Mouse (Mus musculus): ENCODE results near the gene Atp10a.

Atp10a gene

DNA sequence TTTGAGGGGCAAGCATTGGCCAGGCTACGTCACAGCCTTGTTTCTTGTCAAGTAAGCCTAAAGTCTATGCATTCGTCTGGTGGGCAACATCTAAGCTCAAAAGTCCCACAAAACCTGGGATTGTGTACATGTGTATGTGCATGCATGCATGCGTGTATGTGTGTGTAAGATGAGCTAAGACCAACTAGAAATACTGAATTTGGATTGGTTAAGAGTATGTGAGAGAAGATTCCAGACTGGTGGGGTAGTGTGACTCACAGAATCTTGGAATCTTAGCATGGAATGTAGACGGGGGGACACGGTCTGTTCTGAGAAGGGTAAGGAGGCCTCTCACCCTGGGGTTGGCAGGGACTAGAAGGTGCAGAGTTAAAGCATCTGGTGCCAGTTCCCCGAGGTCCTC, at the start of gene Atp10a:
Gene Atp10a, plus strand, starts transcription at position 301 of the 400 bp plus-strand sequence.
- no peak for DNase-seq (ENCODE audit: low spot score)

DNA sequence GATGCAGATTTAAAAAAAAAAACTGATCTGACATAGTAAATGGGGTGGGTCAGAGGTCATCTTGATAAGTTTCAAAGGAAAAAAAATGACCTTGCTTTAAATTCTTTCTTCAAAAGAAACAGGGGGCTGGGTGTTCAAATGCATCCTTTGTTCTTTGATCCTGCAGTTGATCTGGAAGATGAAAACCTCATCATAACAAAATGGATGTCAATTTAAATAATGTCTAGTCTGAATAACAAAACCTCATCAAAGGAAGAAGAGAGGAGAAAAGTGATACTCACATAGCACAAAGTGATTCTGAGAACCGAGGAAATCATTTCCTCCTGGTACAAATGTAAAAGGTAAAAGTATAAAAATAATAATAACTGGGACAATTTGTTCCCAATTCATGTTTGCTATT, 37.9 kb upstream of the Atp10a start:
- no peak for DNase-seq (ENCODE audit: low spot score)

DNA sequence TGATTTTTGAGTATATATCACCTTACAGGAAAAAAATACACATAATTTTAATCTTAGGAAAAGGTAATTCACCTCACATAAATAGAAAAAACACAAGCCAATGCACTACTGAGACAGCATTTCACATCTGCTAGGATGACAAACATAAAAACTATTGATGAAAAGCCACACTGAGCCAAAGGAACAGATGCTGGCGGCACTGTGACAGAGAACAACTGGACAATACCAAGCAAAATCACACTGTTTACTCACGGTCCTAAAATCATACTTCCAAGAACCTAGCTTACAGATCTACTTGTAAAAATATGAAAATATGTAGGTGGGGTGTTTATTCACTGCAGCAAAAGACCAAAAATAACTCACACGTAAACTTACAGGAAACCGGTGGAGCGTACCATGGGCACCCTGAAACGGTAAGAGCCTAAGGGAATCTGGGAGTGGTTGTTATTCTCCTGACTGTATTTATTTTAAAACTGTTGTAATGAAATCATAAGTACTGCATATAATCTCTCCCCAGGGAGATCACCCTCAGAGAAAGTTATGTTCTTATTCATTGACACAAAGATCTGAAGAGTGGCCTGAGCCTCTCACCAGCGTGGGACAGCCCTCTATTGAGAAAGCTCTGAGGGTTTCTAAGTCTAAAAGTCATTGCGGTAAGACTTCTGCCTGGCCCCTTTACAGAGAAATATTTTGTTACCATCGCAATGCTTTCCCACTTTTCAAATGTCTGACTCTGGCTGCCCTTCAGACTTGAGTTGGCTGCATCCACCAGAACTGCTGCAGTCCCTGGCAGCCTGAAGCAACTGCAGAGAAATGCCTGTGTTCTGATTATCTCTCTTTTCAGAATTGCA, 29.4 kb upstream of the Atp10a start:
- DNase-seq (ENCODE audit: low spot score) = no peak

DNA sequence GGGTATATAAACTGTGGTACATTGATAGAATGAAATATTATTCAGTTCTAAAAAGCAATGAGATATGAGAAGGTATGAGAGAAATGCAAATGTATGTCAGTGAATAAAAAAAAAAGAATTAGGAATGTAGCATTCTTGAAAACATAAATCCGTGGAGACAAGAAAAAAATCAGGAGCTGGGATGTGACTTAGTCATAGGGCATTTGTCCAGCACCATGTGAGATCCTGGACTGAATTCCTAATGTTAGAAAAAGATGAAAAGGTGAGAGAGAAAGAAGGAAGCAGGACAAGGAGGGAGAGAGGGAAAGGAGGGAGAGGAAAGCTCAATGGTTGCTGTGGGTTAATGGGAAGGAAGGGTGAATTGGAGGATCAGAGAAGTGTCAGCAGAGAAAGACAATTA, 28.6 kb upstream of the Atp10a start:
- DNase-seq (ENCODE audit: low spot score) = no peak

DNA sequence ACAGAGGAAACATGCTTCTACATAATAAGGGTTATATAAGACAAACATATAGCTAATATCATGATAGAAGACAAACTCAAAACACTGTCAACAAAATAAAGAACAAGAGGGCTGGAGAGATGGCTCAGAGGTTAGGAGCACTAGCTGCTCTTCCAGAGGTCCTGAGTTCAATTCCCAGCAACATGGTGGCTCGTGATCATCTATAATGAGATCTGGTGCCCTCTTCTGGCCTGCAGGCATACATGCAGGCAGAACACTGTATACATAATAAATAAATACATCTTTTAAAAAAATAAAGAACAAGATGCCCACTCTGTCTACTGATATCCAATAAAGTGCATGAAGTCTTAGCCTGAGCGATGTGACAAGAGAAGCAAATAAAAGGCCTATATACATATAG, 26.7 kb upstream of the Atp10a start:
- no peak for DNase-seq (ENCODE audit: low spot score)

DNA sequence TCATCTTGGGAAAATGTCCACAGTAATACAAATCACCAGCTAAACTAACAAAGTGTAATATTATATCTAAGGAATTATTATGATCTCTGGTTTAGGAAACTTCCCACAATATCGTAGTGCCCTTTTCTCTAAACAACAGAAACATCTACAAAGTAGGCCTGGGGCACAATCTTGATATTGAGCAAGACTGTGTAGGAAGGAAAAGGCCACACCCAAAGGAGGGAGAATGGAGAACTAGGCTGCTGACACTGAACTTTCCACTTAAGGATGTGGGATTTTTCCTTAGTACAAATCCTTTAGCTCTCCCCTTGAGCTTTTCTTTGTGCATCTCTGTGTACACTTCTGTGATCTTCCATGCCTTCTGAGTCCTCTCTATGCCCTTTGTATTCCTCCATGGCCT, 22.3 kb upstream of the Atp10a start:
- DNase-seq (ENCODE audit: low spot score) = no peak

DNA sequence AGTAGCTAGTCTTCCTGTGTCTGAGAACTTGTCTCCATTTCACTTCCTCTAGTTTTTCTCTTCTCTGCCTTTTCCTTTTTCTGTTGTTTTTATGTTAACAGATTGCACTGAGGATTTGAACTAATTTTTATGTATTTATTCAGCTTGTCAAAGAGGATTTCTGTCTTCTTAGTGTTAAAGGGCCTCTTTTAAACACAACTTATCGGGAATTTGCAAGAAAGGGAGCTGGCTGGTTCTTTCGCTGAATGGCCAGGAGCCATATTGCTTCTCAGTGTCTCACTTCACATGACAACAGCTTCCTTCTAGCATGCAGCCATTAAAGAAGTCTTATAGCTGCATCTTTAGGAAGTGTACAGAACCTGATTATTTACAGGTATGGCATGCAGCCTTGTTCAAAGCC, 16.3 kb upstream of the Atp10a start:
- DNase-seq (ENCODE audit: low spot score) = no peak

DNA sequence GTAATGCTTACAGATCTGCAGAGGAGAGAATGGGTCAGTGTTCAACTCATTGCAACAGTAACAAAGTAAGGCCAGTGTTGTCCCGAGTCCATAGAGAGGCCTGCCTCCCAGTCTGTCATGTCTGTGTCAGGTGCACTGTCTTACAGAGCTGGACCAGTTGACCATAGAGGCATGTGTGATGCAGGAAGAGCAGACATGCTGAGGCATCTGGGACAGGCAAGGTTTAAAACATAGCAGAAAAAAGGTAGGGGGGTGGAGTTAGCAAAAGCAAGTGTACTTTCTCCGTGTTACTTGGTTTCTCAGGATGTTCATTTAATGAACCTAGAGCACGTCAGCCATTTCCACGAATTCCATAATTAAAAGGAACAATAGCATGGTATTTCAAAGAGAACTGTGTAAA, 15.5 kb upstream of the Atp10a start:
- no peak for DNase-seq (ENCODE audit: low spot score)

DNA sequence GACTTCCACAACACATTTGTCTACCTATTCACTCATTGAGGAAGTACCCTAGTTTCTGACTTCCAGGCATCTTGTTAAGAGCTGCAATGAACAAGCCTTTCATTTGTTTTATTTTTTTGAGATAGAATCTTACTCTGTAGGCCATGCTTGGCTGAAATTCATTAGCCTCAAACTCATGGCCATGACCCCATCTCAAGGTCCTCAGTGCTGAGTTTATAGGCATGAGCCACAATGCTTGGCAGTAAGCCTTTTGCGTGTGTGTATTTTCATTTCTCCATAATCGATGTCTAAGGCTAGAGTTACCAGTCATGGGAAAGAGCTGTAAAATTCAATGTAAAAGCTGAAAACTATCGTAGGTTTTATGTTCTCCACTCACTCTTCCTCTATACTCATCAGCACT, 14.1 kb upstream of the Atp10a start:
- no peak for DNase-seq (ENCODE audit: low spot score)

DNA sequence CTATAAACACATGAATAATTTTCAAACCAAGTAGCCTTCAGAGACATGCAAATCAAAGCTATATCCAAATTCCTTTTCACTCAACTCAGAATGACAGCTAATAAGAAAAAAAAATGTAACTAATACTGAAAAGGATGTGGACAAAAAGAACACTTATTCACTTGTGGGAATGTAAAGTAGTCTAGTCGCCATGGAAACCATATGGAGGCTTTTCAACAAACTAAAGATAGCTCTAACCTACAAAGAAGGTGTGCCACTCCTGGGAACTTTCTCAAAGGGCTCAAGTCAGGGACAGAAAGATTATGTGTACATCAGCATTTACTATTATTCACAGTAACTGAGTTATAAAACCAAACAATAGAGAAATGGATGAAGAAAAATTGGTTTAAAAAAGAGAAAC, 8.6 kb upstream of the Atp10a start:
- no peak for DNase-seq (ENCODE audit: low spot score)

DNA sequence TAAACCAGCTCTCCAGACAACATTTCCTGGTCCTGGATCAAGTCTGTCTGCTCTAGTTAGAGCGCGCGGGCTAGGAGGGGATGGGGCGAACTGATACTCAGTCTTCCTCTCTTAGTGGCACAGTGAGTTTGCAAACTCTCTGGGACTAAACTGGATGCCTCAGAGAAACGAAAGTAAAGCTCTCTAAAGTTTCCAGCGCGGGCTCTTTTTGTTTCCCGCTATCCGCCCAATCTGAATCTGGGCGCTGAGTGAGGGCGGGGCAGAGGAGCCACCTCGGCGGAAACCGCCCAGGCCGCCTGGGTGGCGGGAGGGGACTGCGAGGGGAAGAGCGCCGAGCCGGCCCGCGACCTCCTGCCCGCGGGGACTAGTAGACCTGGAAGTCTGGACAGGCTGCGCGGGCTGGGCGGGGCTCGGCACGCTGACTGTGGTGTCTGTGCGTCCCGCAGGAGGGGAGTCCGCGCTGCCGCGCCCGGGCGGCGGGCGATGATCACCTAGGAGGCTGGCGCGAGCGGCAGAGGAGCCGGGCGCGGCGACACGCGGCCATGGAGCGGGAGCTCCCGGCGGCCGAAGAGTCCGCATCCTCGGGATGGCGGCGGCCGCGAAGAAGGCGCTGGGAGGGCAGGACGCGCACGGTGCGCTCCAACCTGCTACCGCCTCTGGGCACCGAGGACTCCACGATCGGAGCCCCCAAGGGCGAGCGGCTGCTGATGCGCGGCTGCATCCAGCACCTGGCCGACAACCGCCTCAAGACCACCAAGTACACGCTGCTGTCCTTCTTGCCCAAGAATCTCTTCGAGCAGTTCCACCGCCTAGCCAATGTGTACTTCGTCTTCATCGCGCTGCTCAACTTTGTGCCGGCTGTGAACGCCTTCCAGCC, 2.2 kb downstream of the Atp10a start:
- DNase-seq (ENCODE audit: low spot score) = peak; percentile 12

DNA sequence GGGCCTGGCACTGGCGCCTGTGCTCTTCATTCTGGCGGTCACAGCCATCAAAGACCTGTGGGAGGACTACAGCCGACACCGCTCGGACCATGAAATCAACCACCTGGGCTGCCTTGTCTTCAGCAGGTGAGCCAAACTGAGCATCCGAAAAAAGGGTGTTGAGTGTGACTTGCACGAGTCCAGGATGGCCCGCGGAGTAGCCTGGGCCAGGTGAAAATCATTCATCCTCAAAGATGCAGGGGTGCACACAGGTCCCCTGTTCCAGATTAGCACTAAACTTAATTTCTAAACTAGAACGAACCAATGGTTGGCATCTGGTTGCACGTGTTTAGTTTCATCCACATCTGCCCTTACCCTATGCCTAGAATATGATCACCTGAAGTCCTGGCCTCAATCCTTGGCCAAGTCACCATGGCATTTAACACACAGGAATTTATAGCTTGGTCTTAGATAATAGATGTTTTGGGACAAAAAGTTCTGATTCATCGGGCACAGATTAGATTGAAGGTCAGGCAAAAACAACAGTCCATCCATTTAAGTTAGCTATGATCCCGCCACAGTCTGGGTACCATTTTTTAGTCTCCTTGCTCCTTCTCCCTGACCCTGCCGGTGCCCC, 2.9 kb downstream of the Atp10a start:
- DNase-seq (ENCODE audit: low spot score) = no peak

DNA sequence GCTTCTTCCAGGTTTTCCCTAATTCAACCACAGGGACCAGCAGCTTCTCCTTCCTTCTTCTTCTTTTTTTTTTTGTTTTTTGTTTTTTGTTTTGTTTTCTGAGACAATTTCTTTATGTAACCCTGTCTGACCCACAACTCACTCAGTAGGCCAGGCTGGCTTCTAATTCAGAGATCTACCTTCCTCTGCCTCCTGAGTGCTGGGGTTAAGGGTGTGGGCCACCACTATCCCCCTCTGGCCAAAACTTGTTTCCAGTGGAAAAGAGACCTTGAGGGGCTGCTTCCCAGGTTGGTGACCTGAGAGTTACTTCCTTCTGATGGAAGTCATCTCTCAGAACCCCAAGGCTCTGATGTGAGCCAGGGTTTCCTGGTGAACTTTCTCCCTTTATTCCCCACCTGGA, 4.1 kb downstream of the Atp10a start:
- DNase-seq (ENCODE audit: low spot score) = no peak

DNA sequence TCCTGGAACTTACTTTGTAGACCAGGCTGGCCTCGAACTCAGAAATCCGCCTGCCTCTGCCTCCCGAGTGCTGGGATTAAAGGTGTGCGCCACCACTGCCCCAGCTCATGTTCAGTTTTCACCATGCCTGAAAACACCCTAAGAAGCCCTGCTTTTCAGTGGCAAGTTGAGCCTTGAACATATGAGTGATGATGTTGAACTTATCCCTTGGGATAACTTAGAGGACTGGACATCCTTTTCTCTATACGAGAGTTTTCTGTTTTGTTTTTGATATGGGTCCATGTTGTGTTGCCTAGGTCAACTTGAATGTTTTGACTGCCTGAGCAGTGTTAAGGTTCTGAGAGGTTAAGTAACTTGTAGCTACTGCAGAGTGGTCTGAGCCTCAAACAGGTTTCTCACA, 4.7 kb downstream of the Atp10a start:
- DNase-seq (ENCODE audit: low spot score) = no peak

DNA sequence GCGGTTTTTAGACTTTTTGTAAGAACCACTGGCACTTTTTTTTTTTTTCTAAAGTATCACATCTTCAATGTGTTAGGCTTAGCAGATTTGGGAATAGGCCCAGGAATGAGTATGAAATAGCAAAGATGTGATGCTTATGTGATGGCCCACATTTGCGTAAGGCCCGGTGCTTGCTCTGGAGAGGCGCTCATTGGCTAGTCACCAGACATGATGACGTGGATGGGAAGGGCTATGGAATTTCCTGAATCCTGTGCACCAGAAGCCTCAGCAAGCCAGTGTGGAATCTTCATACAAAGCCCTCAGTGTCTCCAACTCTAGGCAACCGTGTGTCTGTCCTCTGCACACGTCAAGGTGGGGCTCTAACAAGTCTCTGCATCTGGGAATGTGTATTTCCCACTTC, 5.1 kb downstream of the Atp10a start:
- no peak for DNase-seq (ENCODE audit: low spot score)

DNA sequence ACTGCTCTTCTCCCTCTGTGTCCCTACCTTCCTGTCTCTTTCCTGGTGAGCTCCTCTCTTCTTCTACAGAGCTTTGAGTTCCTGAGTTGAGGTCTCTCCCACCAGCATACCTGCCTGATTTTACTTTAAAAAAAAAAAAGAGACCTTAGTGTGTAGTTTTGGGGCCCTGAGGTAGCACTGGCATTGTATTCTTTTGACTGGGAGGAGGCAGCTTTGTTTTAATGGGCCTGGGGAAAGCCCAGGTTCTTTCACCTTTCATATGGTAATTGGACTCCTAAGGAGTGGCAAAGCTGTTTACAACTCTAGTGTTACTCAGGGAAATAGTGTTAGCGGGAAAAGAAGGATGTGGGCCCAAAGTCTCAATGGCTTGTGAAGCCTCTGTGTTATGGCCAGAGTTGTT, 12.7 kb downstream of the Atp10a start:
- no peak for DNase-seq (ENCODE audit: low spot score)

DNA sequence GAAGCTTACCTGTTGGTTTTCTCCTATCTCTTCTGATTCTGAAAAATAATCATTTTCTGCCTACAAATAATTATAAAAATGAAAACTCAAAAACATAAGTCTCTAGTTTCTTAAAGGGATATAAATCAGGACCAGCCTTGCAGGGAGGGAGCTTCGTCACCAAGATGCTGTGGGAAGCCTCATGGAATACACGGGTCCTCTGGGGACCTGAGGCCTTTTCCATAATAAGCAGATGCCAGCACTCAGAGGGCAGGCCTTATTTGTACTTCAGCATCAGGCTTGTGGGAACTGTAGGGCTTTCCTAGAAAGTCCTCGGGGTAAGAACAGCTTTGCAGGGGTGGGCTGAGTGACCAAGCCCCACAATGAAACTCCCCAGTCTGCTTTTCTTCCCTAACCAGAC, 20.1 kb downstream of the Atp10a start:
- DNase-seq (ENCODE audit: low spot score) = no peak

DNA sequence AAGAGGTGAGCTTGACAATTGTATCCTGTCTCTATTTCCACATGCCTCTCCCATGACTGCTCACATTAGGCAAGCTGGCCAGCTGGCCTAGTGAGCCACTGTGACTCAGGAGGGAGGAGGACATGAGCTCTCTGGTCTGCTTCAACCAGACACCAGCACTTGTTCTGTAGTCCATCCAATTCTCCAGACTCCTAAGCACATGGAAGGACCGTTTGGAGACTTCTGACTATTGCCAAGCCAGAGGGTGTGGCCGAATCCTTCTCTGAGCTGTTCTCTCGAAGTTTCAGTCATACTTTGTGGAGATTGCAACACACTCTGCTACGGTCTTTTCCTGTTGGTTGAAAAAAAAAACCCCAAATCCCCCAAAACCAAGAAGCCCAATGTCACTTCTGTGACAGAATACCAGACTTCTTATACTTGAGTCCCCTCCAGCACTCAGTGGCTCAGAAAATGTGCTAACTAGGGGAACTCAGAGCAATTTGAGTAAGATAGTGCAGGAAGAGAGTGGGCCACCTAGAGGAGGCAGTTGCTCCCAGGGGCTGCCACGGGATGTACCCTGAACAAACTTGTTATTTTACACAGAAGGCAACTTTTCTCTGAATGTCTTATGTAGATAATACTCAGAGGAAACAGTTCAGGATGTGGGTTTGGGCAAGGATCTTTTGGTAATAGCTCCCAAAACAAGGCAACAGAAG, 21.3 kb downstream of the Atp10a start:
- DNase-seq (ENCODE audit: low spot score) = no peak

DNA sequence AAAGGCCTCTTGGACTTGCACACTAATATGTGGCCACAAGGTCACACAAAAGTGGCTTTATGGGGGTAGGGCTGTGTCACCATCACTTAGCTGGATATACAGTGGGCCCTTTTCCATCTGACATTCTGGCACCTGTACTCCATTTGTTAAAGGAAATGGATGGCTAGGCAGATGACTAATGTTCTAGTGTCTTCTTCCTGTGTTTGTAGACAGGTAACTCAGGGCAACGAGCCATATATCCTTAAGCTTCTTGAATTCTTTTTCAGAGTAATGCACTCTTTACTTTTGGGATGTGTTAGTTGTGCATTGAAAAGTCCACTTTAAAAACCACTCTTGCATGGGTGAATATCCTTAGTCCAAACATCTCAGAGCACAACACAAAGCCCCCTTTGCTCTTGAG, 30.0 kb downstream of the Atp10a start:
- no peak for DNase-seq (ENCODE audit: low spot score)

DNA sequence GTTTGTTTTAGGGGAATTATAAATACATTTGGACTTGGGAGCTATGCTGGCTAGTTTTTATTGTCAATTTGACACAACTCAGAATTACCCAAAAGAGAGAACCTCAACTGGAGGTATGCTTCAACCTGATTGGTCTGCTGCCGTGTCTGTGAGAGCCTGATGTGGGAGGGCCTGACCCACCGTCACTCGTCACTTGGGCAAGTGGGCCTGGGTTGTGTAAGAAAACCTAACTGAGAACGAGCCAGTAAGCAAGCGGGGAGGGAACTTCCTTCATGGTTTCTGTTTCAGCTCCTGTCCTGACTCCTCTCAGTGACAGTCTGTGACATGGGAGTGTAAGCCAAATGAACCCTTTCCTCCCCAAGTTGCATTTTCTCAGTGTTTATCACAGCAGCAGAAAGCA, 30.6 kb downstream of the Atp10a start:
- DNase-seq (ENCODE audit: low spot score) = no peak

DNA sequence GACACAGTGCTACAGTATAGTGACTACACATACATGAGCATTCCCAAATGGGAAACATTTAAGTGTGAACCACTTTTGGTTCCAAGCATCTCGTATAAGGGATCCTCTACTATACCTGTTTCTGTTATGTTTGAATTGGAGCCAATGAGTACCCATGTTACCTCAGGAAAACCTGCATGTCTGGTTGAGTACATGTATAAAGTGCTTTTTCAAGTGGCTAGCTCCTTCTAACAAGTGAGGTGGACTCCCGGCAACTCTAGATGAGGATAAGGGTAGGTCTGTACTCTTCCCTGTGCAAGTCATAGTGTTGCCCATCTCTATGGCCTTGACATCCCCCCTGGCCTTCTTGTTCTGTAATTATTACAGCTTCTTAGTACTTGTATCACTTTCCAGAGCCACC, 31.0 kb downstream of the Atp10a start:
- DNase-seq (ENCODE audit: low spot score) = no peak

Measured in layer of hippocampus, adult 11-12 months (tissue).